Mouse (Mus musculus) layer of hippocampus, postnatal 25 days (tissue): ENCODE measurements around the gene Car12. TPM values are rescaled to one million over a fixed set of nuclear protein-coding genes. Genes with fewer than 3 reads are reported as not detected.
A peak's percentile ranks its signal among the peaks of the same experiment; 100 is the strongest.
"Not testable (repeated sequence)": the region's sequence is repeated elsewhere in the genome, so short reads cannot be mapped to it uniquely, and the experiment has no call there.

ENCODE experiments used
- DNase-seq, 2 experiments: peaks; one replicate each; pipeline ENCODE4 v3.0.0; 2022; ENCODE audit warnings: mixed read lengths in 2 of 2, low spot score in 1 of 2; ENCODE audit errors: extremely low spot score in 1 of 2
- total RNA-seq, 2 experiments: library from RNA; stranded (reverse); gene quantifications; 2 replicates each; pipeline ENCODE4 v1.2.3; 2021

Car12 gene
- total RNA-seq, 2 experiments from 2014 or later, result 45.2 to 50.6 TPM

DNA sequence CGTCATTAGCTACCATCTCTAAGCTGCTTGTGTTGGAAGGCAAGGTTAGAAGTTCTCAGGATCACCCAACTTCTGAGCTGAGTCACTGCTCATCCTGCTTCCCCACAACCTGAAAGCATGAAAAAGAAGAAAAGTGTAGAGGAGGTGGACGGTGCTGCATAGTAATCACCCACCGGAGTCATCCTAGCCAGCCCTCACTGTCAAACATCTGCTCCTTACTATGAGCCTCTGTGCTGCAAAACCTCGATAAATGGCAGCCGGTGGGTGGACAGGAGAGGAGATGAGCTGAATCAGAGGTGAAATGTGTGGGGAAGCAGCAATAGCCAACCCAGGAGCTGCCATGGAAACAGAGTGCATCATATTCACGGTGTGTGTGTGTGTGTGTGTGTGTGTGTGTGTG lies 39.4 kb downstream of the Car12 start:
- DNase-seq, result no peak

DNA sequence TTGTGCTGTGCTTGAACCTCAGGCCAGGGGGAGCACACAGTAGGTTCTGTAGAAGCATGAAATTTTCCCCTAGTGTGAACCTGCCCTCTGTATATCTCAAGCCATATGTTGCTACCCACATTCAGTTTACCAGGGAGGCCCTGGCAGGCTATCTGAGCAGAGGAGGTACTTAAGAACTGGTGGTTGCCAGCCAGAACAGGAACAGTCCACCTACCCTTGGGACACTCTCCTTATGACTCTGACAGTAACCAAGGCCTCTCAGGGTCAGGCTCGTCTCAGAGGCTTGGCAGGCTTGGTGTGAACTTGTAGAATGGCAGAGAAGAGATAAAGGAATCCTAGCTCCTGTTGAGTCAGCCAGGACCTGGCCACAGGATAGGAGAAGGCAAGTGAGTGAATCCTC lies 47.5 kb downstream of the Car12 start:
- no peak for DNase-seq

DNA sequence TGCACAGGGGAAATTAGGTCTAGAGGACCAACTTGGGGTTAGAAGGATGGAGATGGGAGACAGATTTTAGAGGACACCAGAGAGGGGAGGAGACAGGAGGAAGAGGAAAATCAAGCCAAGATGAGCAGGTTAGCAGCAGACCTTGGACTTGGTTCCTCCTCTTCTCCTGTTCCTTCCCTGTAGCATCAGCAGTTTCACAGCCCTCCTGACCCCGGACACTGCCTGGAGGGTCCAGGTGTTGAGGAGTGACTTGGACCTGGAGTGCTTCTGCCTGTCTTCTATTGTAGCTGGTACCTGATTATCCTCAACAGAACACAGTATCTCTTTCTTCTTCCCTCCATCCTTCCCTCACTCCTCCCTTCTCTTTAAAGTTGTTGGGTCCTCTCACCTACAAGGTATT lies 55.2 kb downstream of the Car12 start:
- no peak for DNase-seq

DNA sequence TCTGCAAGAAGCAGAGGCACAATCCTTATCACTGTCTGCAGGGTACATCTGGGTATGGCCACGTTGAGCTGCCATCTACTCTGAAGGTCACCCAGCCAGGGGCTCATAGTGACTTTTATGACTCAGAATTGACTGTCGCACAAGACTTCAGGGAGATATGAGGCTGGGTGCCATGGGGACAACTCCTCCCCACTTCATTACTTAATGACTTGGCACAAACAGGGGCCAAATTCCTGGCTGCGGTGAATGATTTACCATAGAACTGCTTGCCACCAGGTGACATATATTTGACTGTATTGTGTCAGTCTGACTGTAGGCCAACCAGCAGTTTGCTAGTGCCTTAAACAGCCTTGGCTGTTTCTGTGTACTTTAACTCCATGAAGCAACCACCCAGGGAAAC lies 55.8 kb downstream of the Car12 start:
- DNase-seq, result no peak

DNA sequence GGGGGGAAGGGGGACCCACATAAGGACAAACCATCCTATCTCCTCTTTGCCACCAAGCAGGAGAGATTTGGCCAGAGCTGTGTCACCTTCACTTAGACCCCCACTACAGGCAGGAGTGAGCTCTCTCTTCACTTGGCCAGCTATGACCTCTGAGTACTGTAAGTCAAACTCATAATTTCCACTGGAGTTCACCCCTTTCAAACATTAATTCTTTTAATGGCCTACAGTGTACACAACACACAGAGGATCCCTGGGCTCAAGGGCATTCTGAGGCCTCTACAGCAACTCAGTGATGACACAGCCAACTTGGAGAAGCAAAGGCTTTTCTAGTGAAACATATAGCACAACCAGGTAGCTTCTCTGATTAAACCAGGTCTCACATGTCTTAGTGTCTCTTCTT lies 57.2 kb downstream of the Car12 start:
- DNase-seq, result no peak

DNA sequence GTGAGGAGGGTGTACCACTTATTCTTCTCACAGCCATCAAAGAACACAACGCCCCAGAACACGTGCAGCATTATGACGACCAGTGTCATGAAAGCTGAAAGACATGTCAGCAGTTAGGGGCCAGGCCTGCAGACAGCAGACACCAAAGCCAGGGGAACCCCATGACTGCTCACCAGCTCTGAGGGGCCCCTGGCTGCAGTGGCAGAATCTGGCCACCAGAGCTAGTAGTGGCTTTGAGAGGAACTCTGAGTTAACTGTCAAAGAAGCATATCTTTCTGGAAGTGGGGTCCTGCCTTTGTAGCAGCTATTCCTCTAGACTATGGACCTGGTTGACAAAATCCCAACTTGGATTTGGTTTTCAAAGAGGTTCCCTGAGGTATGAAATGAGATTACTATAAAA lies 71.1 kb downstream of the Car12 start:
- not testable (repeated sequence) for DNase-seq

DNA sequence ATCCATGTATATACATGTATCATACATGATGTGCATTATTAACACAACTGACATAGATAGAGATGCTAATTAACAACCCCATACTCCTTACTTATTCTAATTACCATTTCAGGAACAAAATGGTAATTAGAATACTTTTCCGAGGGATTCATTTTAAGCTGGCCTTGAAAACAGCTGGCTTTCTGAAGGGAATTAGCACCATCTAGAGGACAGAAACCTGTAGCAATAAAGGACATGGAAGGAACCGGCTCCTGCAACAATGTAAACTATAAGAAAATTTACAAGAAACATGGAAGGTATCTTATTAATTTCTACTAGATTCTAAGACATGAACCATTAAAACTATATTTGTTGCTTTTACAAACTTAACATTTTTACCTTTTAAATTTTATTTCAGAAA lies 74.3 kb downstream of the Car12 start:
- no peak for DNase-seq

DNA sequence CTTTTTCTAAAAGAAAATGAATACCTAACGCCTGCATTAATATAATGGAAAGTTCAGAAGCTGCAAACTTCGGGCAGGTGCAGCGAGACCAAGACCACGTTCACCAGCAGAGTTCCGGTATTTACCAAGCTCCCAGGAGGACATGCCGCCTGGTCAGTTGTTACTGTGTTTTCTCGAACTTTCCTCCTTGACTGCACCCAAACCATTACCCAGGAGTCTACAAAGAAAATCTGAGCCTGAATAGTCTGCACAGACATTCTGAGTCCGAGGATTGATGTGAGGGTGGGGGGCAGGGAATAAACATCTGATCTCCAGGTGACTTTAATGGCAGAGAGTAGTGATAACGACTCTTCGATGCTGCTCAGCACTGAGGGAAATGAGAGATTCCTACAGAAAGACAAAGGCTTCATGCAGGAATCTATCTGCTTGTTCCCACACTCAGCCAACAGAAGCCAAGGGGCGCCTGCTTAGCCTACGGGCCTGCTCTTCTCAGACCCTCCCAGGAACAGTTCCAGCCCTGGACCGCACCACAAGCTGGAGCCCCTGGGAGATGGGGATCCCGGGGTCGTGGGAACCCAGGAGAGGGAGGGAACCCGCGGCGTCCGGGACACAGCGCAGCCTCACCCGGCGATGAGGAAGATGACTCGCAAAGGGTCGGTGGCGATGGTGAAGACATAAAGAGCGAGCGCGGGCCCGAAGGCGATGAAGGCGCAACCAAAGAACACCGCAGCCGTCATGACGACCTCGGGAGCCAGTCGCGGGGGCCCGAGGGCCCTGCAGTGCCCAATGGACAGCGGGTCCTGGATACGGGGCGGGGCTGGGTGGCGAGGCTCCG lies 81.4 kb downstream of the Car12 start:
- no peak for DNase-seq

DNA sequence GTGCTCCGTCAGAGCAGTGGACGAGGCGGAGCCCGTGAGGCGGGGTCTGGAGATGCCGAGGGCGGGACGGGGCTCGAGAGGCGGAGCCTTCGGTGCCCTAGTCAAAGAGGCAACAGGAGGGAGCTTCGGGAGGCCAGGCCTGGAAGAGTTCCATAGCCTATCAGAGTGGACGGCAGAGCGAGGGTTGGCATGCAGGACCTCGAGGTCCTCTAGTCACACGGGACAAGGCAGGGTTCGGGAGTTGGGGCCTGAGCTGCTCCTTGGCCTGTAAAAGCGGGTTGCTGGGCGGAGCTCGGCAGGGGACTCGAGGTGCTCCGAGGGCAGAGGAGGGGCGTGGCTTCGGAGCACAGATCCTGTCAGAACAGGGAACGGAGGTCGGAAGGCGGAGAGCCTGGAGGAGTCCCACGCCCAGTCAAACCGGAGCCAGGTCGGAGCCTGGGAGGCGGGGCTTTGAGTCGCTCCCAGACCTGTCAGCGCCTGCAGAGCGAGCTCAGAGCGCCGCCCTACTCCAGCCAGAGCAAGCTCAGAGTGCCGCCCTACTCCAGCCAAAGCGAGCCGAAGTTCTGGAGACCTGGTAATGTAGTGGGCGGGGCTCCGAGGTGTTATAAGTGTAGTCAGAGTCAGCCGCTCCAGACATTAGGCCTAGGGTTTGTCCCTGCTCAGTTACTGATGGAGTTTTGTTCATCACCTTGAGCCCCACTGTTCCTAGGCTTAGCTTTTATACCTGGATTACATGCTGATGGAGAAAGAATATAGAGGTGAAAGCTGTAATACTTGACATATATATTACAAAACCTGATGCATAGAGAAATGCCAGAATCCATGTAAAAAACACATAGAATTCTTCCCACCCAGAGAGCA lies 82.2 kb downstream of the Car12 start, which contains the start of gene Aph1b:
TSS of gene Aph1b (minus strand) at position 27 of the 861 bp plus-strand sequence.
- peak; percentile 81 to 88 for DNase-seq

DNA sequence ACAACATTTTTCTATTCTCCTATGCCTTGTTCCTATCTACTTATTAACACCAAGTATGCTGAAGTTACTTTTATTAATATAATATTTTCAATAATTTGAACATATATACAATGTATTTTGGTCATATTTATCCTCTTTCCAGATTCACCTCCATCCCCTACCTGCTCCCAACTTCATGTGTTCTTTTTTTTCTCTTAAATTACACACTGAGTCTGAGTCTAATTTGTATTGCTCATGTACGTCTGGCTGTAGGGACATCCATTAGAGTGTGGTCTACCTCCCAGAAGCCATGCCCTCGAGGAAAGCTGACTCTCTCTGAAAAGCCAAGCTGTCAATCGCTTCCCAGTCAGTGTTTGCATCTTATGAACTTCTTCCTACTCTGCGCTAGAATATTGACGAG lies 83.3 kb downstream of the Car12 start, which contains the start of gene Gm10647:
TSS of gene Gm10647 (plus strand) at position 301 of the 400 bp plus-strand sequence.
- no peak for DNase-seq

DNA sequence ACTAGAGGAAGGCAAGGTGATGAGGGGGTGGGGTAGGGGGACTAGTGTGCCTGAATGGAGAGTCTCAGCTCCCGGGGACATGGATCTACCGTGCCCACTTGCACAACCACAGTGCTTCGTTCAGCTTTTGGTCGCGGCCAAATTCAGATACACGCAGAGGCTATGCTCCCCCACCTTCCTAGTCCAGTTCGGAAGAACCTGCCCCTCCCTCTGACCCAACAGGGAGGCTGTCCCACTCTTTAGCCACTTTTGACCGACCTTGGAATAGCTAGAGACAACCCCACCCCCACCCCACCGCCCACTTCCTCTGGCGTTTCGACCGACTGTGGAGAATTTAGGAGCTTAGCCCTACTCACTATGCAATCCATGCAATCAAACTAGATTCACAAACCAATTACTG lies 88.5 kb downstream of the Car12 start:
- DNase-seq, result no peak

DNA sequence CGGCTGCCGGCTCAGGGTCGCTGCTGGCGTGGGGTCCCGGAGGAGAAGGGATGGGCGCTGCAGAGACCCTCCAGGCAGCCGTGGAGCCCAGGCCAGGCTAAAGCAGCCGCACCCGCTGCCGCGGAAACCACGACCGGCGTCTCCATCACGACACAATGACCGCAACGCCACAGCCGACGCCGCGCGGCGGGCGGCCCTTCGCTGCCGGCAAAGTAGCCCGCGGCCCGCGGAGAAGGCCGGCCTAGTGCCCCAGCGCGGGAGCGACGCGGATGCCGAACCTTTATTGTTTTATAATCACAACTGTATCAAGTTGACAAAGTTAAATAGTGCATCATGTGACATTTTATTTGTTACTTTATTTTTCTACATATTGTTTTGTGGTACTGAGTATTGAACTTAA lies 92.5 kb downstream of the Car12 start:
- not testable (repeated sequence) for DNase-seq

DNA sequence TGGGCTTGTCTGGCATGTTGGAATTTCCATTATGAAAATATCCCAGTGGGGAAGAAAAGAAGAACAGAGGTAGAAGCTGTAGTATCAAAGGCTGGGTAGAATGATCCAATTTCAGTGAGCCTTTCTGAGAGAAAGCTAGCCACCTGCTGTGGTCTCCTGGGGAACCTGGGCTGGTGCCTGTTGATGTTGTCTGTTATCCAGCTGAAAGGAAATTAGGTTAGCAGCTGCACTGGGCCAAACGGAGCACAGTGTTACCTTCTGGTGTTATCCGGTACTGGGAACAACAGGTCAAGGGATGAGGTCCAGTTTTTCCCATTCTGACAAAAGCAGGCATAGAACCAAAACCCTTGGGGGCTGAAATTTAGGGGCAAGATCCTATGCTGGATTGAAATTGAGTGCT lies 99.9 kb downstream of the Car12 start:
- DNase-seq, result no peak

Other genes with a start within 250 kb of the Car12 start
- gene Fbxl22, start 199.1 kb upstream of the Car12 start, total RNA-seq, result under 1 TPM; 0.23 to 0.25 TPM
- 10 to 100 TPM; 37.6 to 38.6 TPM for gene Usp3, start 120.5 kb upstream of the Car12 start, total RNA-seq
- 10 to 100 TPM; 24.9 to 26.1 TPM for gene Aph1b, start 81.8 kb downstream of the Car12 start, total RNA-seq
- under 1 TPM; 0.22 to 0.94 TPM for gene Gm10647, start 83.4 kb downstream of the Car12 start, total RNA-seq
- 1 to 10 TPM; 6.5 to 8.0 TPM for gene Aph1c, start 121.0 kb downstream of the Car12 start, total RNA-seq
- gene Rab8b, start 206.0 kb downstream of the Car12 start, total RNA-seq, result 10 to 100 TPM; 40.7 to 46.4 TPM
- gene Rps27l, start 232.4 kb downstream of the Car12 start, total RNA-seq, result 10 to 100 TPM; 36.7 to 44.4 TPM